Mouse (Mus musculus) c-Kit-negative CD71-positive TER-119-positive erythroid progenitor cells, embryonic 14.5 days (primary cell): ENCODE measurements around the gene Iqcd.

ENCODE experiments used
- DNase-seq: peaks from one replicate; pipeline ENCODE4 v3.0.0-alpha.2; 2013; ENCODE audit warnings: low read depth, low spot score

Gene Iqcd

DNA sequence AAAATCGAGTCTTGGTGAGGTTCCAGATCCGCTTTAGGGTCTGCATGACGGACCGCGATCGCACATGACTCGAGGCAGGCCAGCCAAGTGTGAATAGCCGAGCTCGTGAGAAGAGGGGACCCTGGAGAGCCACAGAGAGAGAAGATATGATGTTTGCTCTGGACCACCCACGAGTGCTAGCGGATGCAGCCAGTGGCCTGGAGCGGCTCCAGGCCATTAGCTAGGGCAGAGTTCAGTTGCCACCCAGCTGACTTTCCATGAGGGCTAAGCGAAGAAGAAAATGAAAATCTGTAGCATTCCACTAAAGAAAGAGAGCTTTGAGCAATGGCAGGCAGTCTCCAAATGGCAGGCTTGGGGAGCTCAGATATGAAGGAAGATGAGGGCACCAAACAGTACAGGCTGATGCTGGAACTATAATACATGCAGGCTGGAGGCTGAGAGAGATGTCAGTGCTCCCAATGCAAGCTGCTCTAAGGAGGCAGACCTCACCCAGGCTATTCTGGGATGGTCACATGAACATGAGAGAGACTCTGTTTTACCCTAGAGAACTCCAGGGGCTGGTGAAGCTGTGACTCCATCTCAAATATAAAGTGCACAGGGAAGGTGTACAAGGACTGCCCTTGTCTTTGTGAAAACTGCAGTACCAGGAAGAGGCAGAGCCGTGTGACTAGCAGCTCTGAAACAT is 17.6 kb upstream of the Iqcd start:
- no peak for DNase-seq

GRCm38 (mm10) chr5:120574469-120575063 is 14.2 kb upstream of the Iqcd start:
- DNase-seq, result no peak

- DNase-seq, result peak; percentile 53
Observed at GRCm38 (mm10) chr5:120576781-120577301, 12.0 kb upstream of the Iqcd start.

DNA sequence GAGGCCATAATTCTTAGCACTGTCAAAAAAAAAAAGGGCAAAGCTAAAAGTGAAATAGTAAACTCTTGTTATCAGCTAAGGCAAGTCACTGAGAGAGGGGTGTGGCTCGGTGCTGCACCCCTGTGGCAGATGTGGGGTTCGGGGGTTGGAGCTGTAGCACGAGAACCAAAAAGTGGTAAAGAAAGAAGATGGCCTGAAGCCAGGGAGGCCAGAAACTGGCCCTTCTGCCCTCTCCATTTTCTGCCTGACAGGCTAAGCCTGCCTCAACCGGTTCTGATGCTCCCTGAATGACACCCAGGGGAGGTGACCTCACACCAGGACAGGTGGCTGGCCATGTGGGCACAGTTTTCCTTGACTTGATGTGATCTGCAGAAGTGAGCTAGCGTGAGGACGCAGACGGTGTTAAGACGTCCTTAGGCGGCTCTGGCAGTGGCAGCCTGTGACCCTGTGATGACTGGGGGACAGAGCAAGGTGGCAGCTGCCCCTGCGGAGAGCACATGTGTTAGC is 10.8 kb upstream of the Iqcd start:
- peak; percentile 62 for DNase-seq

DNA sequence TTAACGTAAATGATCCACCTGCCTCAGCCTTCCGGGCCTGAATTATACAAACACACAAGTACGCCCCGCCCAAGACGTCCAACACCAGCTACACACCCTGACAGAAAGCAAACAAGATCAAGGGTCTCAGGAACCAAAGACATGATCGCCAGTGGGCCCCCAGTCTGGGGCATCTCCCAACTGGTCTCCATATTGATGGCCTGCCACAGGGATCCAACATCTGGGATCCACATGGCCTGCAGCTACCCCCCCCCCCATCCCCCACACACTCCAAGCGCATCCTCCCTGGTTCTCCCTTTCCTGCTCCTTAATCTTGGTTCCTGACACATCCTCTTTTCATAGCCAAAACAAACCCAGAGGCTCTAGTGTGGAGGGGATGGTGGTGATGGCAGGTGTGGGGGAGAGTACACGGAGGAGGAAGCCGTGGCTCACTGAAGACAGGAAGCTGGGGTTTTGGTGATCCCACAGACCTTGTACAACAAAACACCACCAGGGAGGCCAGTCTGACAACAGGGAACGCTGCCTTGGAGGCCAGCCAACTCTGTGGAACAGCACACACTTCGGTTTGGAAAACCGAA is 10.2 kb upstream of the Iqcd start:
- no peak for DNase-seq

DNA sequence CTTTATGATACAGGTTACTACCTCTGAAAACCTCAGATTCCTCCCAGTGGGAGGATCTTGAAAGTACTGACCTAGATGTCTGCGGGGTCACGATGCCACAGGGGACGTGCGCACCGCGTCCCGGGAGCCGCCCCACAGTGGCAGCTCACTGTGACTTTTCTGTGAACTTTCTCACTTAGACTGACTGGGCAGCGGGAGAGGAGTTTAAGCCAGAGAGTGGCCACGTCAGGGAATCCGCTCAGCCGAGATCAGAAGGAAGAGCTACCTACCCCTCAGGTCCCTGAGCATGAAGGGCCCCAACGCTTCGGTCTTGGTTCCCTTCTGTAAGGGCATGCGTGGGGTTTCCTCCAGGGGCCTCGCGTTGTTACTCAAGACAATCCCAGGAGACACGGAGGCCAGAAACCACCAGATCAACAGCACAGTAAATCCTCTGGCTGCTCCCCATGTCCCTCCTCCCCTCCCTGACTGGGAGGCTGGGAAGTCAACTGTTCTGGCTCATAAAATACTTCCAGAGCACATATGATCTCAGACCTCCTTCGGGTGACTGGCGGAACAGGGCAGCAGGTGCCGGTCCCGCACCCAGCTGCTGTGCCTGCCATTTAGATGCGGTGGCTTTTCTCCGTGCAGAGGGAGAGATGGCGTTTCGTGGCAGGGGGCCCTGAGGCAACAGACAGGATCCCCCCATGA is 9.5 kb upstream of the Iqcd start:
- no peak for DNase-seq

- no peak for DNase-seq
Observed at GRCm38 (mm10) chr5:120579898-120580626, 8.8 kb upstream of the Iqcd start.

DNA sequence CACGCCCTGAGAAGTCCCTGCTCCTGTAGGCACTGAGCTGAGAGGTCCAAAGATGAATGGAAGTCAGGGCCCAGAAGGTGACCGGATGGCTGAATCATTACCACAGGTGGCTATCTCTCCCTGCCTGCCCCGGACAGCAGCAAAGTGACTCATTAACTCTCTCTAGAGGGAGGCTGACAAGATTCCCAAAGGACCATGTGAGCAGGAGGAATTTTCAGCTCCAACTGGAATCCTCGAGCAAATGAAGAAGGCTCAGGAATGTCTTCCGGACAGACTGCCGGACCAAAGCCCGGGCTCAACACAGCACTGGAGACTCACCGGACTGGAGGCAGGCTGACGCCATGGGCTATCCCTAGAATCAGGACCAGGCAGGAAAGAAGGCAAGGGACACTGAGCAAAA is 6.8 kb upstream of the Iqcd start:
- no peak for DNase-seq

DNA sequence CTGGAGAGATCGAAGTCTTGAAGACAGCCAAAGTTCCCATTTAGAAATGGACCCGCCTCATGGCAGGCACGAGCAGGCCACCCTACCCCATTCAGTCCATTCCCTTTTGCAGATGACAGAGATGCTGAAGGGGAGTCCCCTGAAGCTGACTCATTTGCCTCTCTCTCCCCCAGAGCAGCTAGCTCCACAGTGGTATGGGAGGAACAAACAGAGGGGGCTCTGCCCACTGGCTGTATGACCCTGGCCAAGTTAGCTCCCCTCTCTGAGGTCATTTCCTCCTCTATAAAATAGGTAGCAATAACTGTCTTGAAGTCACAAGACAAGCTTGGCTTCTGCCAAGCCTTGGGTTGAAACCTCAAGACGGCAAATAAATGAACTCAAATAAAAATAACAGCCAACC is 5.3 kb upstream of the Iqcd start:
- DNase-seq, result no peak

GRCm38 (mm10) chr5:120584968-120585367 is 3.8 kb upstream of the Iqcd start:
- DNase-seq, result no peak

DNA sequence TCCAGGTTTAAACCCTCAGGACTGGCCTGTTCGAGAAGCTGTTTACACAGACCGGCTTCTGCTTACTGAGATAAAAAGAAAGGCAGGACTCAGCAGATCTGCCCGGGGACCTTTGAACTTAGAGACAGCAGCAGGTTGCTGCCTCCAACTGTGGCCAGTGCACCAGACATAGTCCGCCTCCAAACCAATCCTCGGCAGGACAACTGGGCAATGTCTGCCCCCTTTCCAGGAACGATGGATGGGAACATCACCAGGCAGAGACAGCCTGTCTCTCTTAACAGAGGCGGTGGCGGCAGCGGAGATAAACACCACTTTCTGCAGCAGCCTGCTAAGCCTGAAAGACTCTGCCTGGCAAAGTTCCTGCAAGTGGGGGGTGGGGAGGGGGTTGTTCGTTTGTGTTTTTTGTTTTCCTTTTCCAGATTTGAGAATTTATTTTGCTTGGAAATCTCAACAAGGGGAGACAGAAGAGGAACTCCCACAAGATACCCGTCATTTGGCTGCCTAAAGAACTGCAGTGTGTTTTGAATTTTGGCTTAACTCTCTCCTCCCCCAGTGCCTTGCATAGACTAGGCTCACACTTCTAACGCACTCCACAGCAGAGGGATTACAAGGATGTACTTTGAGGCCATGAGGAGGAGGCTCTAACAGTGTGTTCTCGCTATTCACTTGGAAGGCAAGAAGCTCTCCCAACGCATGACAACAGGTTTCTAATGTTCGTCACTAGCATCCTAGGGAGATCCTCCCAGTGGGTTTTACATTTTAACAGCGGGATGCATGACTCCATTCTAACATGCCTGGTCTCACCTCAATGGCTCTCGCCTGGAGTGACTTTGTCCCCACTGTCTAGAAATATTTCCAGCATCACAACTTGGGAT is 1.8 kb upstream of the Iqcd start:
- peak; percentile 52 for DNase-seq

- DNase-seq, result peak; percentile 57
Observed at GRCm38 (mm10) chr5:120587616-120587926, 1.2 kb upstream of the Iqcd start.

- no peak for DNase-seq
Observed at GRCm38 (mm10) chr5:120587940-120588568, 762 bp upstream of the Iqcd start.

DNA sequence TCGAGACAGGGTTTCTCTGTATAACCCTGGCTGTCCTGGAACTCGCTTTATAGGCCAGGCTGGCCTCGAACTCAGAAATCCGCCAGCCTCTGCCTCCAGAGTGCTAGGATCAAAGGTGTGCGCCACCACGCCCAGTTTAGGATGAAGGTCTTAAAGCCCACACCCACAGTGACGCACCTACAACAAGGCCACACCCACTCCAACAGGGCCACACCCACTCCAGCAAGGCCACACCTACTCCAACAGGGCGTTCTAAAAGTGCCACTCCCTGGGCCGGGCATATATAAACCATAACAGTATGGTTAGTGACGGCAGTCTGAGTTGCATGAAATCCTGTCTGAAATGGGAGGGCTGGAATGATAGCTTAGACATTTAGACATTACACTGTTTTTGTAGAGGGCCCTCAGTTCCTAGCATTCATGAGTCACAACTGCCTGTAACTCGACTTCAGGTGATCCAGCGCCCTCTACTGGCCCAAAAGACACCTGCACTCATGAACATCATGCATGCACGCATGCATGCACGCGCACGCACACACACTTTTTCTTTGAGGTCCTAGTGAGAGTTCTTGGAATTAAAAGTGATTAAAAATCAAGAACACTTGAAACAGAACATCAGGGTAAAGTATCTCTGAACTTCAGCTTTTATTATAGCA is 1.7 kb downstream of the Iqcd start:
- DNase-seq, result no peak

GRCm38 (mm10) chr5:120592141-120592540 is 3.3 kb downstream of the Iqcd start:
- no peak for DNase-seq

- DNase-seq, result no peak
Observed at GRCm38 (mm10) chr5:120594485-120594884, 5.7 kb downstream of the Iqcd start.

- no peak for DNase-seq
Observed at GRCm38 (mm10) chr5:120599625-120600024, 10.8 kb downstream of the Iqcd start.

DNA sequence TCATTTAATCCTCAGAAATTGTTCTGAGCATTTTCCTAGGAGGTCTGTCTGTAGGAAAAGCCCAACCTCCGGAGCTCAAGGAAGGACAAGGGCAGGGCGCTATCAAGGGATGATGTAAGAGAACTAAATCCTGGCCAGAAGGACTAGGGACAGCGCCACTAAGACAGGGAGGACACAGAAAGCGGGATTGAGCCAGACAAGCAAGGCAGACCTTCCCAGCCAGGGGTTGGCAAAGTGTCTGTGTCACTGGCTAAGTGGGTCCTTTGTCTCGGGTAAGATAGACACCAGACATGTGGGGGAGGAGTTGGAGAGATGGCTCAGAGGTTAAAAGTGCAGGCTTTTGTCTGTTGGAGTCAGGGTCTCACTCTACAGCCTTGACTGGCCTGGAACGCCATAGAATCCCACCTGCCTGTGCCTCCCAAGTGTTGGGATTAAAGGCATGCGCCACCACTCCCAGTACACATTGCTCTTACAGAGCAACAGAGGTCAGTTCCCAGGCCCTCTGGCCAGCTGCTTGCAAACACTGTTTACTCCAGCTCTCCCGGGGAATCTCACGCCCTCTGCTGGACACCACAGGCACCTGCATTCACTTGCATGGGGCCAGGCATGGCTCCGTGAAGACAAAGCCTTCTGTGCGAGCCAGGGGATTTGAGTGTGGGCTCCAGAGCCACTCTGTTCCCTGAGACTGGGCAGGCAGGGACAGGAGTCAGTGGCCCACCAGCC is 12.3 kb downstream of the Iqcd start:
- no peak for DNase-seq

DNA sequence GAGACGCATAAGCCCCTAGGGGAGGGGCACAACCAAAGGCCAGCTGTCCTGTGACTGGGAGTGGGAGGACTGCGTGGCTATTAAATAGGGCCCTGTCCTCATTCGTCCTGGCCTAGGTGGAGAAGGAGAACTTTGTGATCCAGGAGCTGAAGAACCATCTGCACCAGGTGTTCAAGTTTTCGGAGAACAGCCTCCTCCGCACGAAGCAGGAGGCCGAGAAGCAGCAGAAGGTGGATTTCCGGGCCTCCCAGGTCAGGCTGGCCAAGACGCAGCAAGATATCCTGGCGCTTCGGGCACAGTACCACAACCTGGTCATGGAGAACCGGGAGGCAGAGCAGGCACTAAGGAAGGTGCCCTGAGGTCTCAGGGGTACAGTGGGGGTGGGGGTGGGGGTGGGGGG is 13.4 kb downstream of the Iqcd start:
- no peak for DNase-seq
